Mouse (Mus musculus) E14TG2a.4 (cell line): ENCODE measurements at regions not wholly inside any gene's neighbourhood (a gene's known extent, or its start where the extent isn't known, plus 50 kb on each side); places are given as distances from the start of the nearest gene placed in this dataset.

ENCODE experiments used
- H3K27me3 ChIP-seq: 2 replicates; pipeline ENCODE4 v1.6.1; 2014; ENCODE audit warnings: low read length, control low read depth; ENCODE audit not compliant: insufficient read depth
- H3K36me3 ChIP-seq: 2 replicates; pipeline ENCODE4 v1.6.1; 2014; ENCODE audit warnings: low read length, control low read depth; ENCODE audit not compliant: insufficient read depth
- H3K4me1 ChIP-seq: replicated peaks from 2 replicates; pipeline ENCODE4 v1.6.1; 2014; ENCODE audit warnings: low read depth, low read length, control low read depth
- H3K4me3 ChIP-seq: replicated peaks from 2 replicates; pipeline ENCODE4 v1.5.1; 2014; ENCODE audit warnings: mild to moderate bottlenecking, low read length
- H3K9me3 ChIP-seq: 2 replicates; pipeline ENCODE4 v1.6.1; 2014; ENCODE audit warnings: low read length, control low read depth
- CTCF ChIP-seq: conservative IDR thresholded peaks from 2 replicates; pipeline ENCODE4 v1.5.1; 2014; ENCODE audit warnings: low read length
- NANOG ChIP-seq: IDR thresholded peaks from 2 replicates; pipeline ENCODE4 v1.6.1; 2014; ENCODE audit warnings: borderline replicate concordance, low read length, mixed read lengths
- POU5F1 ChIP-seq: IDR thresholded peaks from 2 replicates; pipeline ENCODE4 v1.6.1; 2014; ENCODE audit warnings: low read length, borderline replicate concordance

DNA sequence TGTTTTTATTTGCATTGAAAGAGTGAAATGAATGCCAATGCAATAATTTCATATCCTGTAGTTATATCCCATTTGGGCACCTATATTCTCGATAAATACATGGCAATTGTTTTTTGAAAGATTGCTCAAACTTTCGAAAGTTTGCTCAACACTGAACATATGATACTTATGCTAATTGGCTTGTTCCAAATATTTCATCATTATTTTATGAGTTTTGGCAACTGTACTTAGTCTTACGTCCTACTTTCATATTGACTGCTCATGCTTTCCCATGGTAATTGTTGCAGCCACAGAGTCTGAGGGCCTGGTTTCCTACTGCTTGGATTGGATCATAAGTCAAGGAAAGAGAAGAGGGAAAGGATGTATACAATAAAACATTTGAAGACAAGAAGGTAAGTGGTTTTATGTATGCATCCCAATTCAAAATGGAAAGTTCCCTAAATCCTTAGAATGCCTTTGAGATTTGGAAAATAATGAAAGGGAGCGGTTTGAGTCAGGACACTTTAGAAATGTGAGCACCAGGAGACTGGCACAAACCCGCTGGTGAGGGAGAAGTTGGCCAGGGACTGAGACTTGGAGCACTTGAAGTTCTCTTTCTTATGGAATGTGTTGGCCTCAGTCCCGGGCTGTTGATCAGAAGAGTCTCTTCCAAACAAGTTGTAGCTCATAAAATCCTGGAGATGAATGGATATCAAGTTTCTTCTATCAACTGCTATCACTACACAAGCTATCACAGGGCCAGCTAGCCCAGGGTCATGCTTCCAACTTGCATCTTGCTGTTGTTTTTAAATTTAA, 63.8 kb upstream of the Cblb start:
- H3K36me3 ChIP-seq, result no peaks in the 10 kb centered on the region
- no peak overlapping the region for H3K4me3 ChIP-seq
- H3K9me3 ChIP-seq, result peaks cover 44% of the 10 kb centered on the region
- H3K4me1 ChIP-seq, result no peaks in the 10 kb centered on the region
- H3K27me3 ChIP-seq, result no peaks in the 10 kb centered on the region
- TF ChIP-seq NANOG, result no peak
- no peak for TF ChIP-seq POU5F1
- TF ChIP-seq CTCF, result no peak
